Mouse (Mus musculus): ENCODE results near the gene Snorc. TPM values are rescaled to one million over a fixed set of nuclear protein-coding genes. Genes with fewer than 3 reads are reported as not detected.

Gene Snorc
- polyA plus RNA-seq, 1 experiment from 2014 or later: not detected

GRCm38 (mm10) chr1:87520467-87520866, 50.4 kb downstream of the Snorc start:
- Histone ChIP-seq H3K4me2 (replicated peaks) (no peak overlapping the region), H3K9ac (replicated peaks) (no peak overlapping the region), H3K4me1 (0 out of 2 replicates have a peak, but pooled peaks cover 5% of the 10 kb centered on the region), H3K27me3 (no peaks in the 10 kb centered on the region), H3K4me3 (no peak overlapping the region), H3K9me3 (no peaks in the 10 kb centered on the region), H3K27ac (replicated peaks) (no peak overlapping the region), H3K36me3 (no peaks in the 10 kb centered on the region)
- ATAC-seq (replicated peaks): no peak

- Histone ChIP-seq H3K4me3 (no peak overlapping the region), H3K27ac (replicated peaks) (no peak overlapping the region), H3K9me3 (no peaks in the 10 kb centered on the region), H3K9ac (replicated peaks) (no peak overlapping the region), H3K4me2 (replicated peaks) (no peak overlapping the region), H3K36me3 (no peaks in the 10 kb centered on the region), H3K27me3 (no peaks in the 10 kb centered on the region), H3K4me1 (0 out of 2 replicates have a peak, but pooled peaks cover 5% of the 10 kb centered on the region)
- ATAC-seq (replicated peaks): no peak
- WGBS: 61% methylated on average over 1 of the region's 1 CpGs
These were observed 51.5 kb downstream of the Snorc start for GRCm38 (mm10) chr1:87521523-87521922.

DNA sequence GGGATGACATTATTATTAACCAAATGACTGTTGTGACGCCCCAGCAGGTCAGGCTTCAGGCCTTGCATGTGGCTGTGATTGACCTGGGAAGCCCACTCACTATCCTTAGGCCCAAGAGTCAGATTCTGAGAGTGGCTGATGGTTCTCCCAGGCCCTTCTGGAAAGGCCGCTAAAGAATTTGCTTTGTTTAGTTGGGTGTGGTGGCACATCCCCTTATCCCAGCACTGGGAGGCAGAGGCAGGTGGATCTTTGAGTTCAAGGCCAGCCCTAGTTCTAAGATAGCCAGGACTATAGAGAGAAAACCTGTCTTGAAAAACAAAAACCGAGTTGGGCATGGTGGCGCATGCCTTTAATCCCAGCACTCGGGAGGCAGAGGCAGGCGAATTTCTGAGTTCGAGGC, 55.0 kb downstream of the Snorc start:
- Histone ChIP-seq H3K36me3 (no peaks in the 10 kb centered on the region), H3K4me1 (0 out of 2 replicates have a peak, but pooled peaks cover 5% of the 10 kb centered on the region), H3K27ac (replicated peaks) (no peak overlapping the region), H3K4me2 (replicated peaks) (no peak overlapping the region), H3K9ac (replicated peaks) (no peak overlapping the region), H3K4me3 (no peak overlapping the region), H3K9me3 (no peaks in the 10 kb centered on the region), H3K27me3 (no peaks in the 10 kb centered on the region)
- 95% methylated on average over 7 of the region's 7 CpGs for WGBS
- ATAC-seq (replicated peaks): no peak

Other genes with a start within 250 kb of the Snorc start
- 0.89 and 0.90 TPM in 2 replicates for gene Efhd1, start 205.9 kb upstream of the Snorc start, polyA plus RNA-seq (2015; fragmentation: Nextera tagmentation; extraction: Ambion mirVana)
- 69.3 and 71.3 TPM in 2 replicates for gene Gigyf2, start 143.3 kb upstream of the Snorc start, polyA plus RNA-seq (2015; fragmentation: Nextera tagmentation; extraction: Ambion mirVana)
- 6.0 and 11.8 TPM in 2 replicates for gene Kcnj13, start 75.5 kb upstream of the Snorc start, polyA plus RNA-seq (2015; fragmentation: Nextera tagmentation; extraction: Ambion mirVana)
- 0.62 TPM in 1 of 2 replicates, not detected in the other for gene Neu2, start 39.6 kb downstream of the Snorc start, polyA plus RNA-seq (2015; fragmentation: Nextera tagmentation; extraction: Ambion mirVana)
- gene Ngef, start 103.6 kb downstream of the Snorc start, polyA plus RNA-seq (2015; fragmentation: Nextera tagmentation; extraction: Ambion mirVana): 20.8 and 21.9 TPM in 2 replicates
- 3.9 and 5.1 TPM in 2 replicates for gene Inpp5d, start 150.0 kb downstream of the Snorc start, polyA plus RNA-seq (2015; fragmentation: Nextera tagmentation; extraction: Ambion mirVana)